Mouse (Mus musculus) erythroid progenitor cell, adult 5-6 weeks (primary cell): ENCODE measurements around the gene Smoc2. TPM values are rescaled to one million over a fixed set of nuclear protein-coding genes. Genes with fewer than 3 reads are reported as not detected.

Source experiments
- ATAC-seq: replicated peaks from 2 replicates; pipeline ENCODE4 v1.8.0; 2016; ENCODE audit warnings: moderate number of reproducible peaks, mild to moderate bottlenecking, moderate TSS enrichment, inconsistent platforms; ENCODE audit not compliant: poor library complexity, low FRiP score, severe bottlenecking
- total RNA-seq, 2 experiments: library from RNA; stranded (forward) in 1 of 2; stranded (reverse) in 1 of 2; fragments of 150-400 nt in 1 of 2; fragments of 186-747, 209-891 nt in 1 of 2; gene quantifications; 2 replicates each; pipeline versions ENCODE4 v1.2.3 to v1.2.4; 2015 to 2017; ENCODE audit warnings: low replicate concordance in 2 of 2

The Smoc2 gene
- total RNA-seq, 2 experiments from 2014 or later = not detected

DNA sequence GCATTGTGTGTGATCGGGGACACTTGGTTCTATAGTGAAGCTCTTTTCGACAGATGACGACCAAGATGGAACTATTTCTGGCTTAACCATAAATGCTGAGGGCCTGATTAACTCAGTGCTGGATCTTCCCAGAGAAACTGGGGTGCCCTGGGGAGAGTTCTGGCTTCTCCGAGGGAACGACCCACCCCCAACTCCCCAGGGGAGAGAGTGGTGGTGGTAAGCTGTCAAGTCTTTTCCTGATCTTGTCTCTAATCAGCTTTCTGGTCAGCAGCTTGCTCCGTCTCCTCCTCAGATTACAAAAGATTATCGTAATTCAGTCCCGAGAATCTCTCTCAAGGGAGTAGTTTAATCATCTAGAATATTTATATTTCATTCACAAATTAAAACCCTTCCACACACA lies 63.2 kb downstream of the Smoc2 start:
- no peak for ATAC-seq

DNA sequence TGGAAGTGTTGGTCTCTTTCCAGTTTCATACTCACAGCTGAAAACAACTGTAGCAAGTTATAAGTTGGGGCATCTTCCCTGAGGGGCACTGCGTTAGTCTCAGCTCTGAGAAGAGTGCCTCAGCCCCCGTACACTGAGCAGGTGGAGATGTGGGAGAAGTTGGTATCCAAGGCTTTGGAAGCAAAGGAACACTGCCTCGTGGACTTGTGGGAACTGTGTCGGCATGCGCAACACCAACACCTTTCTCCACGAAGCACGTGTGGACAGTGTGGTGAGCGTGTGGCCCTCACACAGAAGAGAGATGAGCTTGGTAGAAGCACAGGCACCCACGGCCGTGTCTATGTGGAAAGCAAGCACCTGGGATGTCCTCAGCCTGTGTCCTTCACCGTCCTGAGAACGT lies 64.1 kb downstream of the Smoc2 start:
- no peak for ATAC-seq

DNA sequence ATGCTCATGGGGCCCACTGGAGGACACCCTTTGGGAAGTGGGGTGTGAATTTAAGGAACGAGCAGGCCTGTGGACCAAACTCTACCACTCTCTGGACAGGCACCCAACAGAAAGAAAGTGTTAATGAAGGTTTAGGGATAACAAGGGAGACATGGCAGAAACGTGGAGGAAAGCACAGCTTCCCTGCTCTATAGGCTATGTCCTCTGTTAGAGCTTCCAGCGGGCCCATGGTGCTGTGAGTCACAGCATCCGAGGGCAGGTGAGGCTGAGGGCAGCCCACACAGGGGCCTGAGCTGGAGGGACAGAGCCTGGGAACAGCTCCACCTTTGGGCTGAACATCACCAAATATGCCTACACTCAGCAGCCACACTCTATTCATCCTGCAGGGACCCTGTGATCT lies 66.2 kb downstream of the Smoc2 start:
- ATAC-seq = no peak

DNA sequence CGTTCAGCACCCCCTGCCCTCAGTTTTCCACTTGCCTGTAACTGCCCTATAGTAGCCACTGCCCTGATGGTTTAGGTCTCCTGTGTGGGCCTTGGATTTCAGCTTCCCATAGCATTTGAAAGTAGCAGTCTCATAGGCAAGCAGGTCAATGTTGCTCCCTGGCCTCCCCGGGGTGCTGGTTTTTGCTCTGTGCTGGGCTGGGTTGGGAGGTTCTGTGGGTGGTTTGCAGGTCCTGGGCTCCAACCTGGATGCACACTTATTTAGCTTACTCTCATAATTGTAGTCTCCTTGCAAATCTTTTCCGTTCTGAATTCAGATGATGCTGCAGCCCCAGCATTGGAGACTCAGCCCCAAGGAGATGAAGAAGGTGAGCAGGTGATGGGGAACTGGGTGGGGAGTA lies 67.6 kb downstream of the Smoc2 start:
- no peak for ATAC-seq

DNA sequence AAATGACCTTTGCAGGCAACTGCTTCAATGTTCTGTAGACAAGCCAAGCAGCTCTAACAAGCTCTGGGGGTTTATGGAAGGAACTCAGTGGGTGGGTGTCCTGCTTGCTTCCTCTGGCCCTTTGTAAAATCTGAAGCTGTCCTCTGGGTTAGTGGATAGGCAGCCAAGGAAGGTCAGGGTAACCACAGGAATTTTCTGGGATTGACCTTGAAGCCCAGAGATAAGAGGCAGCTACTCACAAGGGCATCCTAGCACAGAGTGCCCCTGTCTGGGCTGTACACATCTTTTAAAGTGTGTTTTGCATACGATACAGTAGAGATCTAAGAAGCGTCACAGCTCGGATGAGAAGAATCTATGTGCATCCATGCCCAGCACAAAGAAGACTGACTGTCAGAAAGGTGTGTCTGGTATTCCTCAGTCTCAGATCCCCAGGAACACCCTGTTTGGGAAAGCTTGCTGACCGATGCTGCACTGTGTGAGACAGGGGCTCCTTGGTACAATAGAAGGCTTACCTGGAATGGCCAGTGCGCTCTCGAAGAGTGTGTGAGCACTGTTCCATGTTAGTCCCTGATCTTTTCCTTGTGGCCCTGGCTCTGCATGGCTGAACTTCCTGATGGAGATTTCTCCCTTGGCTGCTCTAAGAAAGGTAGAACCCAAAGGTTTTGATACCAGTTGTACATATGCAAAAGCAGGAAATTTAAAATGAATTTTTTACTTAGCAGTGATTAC lies 69.9 kb downstream of the Smoc2 start:
- ATAC-seq = no peak

DNA sequence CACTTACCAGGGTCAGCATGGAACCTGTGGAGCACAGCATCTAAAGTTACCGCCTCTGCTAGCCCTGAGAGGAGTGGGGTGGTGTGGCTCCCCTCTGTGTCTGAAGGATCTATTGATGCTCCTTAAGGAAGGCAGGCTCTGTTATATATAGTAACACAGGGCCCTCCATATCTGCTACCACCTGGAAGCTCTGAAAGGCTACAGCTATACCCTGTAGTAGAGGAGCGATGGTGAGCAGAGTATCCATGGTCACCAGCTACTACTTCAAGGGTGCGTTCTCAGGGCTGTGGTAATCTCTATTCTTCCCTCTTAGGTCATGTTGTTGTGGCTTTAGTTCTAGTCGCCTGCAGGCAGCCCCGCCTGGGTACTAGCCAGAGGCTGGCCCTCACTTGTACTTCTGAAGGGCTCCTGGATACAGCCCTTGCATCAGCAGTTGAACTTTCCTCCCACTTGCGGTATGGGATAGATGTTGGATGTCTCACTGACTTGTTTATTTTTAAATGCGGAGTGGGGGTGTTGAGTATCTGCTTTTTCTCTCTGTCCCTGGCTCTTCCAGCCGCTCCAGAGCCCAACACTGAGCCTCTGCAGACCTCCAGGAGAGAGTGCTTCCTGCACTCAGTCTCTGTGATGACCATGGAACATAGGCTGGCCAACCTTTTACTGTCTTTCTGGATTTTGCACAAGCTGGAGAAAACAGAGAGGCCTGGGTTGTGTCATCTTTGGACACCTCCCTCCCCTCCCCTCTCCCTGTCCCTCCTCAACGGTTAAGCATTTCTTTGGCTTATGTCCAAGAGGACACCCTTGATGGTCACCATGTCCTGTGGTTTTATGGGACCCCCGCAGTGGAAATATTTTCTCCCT lies 74.1 kb downstream of the Smoc2 start:
- no peak for ATAC-seq

DNA sequence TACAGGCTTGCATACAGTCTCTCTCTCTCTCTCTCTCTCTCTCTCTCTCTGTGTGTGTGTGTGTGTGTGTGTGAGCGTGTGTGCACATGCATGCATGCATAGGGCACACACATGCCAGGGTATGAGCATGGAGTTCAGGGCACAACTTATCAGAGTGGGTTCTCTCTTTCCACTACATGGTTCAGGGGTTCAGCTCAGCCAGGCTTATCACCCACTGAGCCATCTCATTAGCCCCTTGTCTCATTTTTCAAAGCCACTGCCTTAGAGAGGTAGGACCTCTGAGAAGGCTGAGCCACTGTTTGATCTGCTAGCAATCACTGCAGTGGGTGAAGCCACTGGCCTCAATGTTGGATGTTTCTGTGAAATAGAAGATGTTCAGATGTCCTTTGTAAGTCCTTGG lies 82.2 kb downstream of the Smoc2 start:
- ATAC-seq = no peak

DNA sequence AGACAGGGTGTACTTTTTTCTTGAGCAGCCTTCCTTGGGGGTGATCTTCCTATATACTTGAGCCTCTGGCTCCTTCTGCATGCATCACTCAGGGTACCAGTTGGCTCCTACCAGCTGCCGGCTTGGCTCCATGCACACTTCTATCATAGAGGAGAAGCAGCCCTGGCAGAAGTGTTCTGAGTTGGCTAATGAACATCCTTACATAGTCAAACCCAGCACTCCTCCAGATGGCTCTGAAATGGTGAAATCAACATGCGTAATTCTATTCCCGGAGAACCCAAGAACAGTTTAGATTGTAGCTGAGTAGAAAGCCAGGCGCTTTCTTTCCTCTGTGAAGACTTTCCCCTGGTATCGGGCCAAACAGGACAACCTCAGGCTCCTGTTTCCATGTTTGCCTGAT lies 91.2 kb downstream of the Smoc2 start:
- no peak for ATAC-seq

DNA sequence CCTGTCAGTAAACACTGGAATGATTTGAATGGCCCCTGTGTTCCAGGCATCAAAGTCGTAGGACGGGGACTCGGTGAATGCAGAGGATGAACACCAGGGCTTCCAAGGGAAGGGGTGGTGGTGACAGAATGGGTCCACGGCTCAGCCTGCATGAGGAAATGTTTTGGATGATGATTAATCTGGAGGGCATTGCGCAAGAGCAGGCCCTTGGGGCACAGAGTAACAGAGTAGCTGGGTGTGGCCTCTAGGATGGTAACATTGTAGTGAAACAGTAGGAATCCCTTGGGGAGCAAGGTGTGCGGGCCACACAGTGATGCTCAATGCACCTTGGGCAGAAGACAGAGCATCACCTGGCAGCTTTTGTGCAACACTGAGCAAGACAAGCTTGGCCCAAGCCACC lies 92.3 kb downstream of the Smoc2 start:
- no peak for ATAC-seq

DNA sequence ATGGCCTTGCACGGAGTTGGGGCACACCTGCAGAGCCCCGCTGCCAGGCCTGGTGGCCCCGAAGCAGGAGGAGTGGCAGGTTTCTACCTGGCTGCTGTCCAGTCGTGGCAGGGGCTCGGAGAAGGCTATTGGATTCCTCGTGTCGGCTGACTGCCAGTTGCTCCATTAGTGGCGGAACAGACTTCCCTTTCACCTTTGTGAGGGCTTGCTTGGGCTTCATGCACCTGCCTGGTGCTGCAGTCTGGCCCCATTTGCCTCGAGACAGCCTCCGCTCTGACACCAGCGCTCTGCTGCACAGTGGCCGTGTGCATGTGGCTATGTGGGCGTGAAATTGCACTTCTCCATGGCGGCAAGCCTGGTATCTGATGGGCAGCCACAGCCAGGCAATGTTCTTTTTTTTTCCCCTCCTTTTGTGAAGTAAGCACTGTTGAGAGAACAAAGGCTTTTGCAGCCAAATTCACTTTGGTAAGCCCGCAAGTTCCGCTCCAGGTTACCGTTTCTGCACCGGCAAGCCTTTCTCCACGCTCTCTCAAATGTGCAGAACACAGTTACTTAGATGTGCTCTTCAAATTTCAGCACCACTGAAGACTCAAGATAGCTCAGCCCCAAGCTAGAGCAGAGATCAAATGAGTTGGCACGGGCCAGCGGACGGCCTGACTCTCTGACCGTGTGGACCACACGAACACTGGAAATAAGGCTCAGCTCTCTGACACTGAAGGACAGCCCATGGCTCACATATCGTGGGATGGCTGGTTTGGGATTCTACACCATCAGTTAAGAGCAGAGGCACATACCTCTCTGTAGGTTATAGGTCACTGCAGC lies 93.2 kb downstream of the Smoc2 start:
- no peak for ATAC-seq

DNA sequence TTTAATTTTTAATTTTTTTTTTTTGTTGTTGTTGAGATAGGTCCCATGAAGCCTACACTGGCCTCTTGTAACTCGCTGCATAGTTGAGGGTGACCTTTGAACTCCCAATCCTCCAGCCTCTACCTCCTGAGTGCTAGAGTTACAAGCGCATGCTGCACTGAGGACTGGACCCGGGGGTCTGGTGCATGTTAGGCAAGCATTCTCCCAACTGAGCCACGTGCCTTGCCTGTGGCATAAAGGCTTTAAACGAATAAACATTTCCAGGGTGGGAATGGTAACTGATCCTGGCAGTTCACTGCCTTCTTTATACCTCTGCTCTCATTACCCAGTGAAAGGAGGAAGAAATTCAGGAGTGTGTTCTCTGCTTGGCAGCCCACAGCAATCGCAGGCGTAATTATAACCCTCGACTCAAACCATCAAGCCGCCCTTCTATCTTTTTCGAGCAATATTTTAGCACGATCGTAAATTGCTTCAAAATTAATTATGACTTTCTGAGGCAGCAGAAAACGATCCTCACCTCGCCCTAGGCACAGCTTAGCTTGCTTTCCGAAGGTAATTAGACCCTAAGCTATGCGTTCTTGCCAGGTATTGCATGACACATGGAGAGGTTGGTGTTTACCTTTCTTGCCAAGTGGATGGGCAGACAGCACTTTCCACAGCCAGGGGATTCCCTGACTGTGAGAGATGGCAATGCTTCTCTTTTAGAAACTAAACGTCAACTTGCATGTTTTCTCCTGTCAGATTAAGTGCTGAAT lies 99.6 kb downstream of the Smoc2 start:
- no peak for ATAC-seq

DNA sequence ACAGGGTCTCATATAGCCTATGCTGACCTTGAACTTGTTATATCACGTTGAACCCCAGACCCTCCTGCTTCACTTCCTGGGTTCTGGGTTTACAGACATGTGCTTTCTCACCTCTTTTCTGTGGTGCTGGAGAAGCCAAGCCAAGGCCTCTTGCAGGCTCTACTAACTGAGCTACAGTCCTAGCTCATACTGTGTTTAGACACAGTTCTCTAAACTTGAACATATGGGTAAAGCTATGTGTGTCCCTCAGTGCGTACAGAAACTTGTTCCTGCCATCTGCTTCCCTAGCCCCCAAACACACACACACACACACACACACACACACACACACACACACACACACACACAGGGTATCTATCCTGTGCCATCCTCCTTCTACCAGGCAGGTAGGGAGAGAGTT lies 100.2 kb downstream of the Smoc2 start:
- ATAC-seq = no peak

DNA sequence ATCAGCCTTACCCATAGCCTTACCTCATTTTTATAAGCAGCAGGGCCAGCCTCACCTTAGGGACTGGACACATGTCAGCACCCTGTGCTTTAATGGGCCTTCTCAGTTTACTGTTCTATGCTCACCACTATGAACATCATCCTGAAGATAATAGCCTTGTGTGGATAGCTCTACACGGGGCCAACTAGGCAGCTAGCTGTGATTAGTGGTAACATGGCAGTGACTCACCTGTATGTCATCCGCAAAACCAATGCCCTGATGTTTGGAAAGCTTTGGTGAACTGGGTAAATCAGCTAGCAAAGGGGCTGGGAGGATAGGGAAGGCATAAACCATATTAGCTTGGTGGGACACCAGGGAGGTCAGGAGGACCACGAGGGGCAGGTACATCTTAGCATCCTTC lies 100.7 kb downstream of the Smoc2 start:
- no peak for ATAC-seq

DNA sequence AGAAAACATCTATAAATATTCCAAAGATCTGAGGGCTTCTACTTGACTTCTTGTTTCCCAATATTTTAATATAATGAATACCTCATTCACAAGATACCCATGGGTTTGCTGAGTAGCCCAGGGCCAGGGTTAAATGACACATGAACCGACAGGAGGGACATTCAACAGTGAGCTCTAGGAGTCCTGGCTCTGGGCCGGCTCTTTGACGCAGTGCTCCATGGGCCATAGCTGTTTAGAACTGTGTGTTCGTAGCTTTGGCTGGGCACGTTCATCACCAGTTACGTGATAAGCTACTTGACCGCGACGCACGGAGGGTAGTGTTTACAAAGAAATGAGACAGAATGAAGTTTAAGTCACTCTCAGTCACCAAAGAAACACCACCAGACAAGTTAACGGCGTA lies 101.2 kb downstream of the Smoc2 start:
- no peak for ATAC-seq

DNA sequence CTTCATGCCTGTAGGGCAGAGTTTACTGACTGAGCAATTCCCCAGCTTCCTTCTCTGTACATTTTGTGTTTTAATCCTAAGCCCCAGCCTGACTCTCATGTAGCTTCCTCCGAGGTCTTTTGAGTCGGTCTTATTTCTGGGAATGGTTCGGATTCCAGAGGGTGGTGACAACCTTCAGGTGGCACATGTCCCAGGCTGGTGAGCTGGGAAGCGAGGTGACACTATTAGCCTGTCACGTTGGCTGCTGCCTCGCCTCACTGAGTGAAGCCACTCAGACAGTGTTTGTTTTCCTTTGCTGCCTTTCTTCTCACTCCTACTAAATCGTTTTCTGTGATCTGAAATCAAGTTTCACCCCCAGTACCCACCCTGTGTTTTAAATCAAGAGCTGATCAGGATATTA lies 102.2 kb downstream of the Smoc2 start:
- ATAC-seq = no peak

DNA sequence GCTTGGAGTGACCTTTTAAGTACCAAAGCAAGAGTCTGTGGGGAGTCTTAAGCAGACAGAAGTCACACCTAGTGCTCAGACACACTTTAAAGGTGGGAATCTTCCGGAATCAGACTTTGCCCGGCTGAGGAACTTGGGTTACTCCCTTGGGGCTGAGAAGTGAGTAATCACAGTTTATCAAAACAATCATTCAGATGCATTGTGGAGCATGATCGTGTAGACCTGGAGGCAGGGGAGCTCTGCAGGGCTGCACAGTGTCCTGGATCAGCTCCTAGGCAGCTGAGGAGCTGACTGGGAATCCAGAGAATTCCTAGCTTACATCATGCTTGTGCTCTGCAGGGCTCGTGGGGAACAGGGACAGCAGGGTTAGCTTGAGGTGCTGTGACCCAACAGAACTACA lies 104.7 kb downstream of the Smoc2 start:
- ATAC-seq = no peak

DNA sequence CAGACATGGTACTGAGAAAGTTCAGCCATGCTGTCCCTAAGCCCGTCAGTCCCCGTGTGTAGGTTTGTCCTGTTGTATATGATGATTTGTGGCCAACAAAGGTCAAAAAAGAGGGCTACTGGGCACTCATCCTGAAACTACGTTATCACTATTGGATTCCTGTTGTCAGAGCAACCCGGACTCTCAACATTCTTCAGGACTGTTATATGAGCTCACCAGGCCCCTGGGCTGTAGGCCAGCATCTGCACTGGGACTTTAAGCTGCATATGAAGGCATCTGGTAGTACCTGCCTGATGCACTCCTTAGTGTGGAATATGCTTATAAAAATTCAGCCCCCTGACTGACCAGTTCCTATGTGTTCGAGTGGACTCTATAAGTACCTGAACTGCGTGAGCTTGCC lies 105.7 kb downstream of the Smoc2 start:
- ATAC-seq = no peak

DNA sequence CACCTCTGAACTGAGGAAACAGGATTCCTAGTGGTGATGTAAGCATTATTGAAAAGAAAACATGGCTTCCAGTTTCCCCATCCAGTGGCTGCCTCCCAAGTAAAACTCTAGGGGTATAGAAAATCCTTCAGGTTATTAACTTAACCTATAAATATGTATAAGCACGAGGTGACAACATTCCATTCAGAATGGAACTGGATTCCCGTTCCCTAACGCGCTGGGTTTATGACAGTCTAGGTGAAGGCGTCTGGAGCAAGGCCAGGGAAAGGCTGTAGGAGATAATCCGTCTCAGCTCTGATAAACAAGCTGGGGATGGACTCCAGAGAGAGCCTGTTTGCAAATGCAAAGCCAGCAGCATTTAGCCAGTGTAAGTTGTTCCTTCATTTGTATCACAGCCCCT lies 108.0 kb downstream of the Smoc2 start:
- no peak for ATAC-seq

DNA sequence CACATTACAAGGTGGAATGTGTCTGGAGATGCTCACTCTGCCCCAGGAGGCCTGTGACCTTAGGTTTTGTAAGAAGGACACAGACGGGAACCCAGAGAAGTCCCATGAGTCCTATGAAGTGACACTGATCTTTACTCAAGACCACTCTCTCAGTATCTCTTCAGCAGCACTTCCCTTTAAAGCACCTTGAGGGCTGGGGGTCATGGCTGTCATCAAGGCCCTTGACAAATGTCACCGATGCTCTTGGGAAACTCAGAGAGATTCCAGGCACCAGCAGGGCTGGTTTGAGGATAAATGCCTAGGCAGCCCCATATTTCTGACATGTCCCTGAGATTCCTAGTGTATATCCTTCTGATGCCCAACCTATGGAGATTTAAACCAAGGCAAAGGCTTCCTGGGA lies 113.1 kb downstream of the Smoc2 start:
- no peak for ATAC-seq

DNA sequence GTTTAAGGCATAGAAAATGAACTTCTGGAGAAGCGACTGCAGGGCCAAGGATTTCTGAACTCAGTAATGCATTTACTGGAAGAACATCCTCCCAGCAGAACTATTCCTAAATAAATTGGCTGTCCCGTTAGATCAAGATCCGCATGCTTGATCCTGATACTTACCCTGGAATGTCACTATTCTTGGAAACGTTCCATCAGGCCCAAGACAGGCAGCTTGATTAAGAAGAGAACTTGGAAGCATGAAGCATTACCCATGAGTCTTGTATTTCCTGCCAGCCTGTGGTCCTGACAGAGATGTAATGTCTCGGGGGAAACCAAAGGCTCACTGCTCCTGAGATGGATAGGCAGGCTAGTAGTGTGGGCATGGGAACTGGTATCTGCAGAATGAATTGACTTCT lies 115.6 kb downstream of the Smoc2 start:
- ATAC-seq = no peak
